Mouse (Mus musculus) heart, postnatal 4 days (tissue): ENCODE results near the gene Zbtb33. TPM values are rescaled to one million over a fixed set of nuclear protein-coding genes. Genes with fewer than 3 reads are reported as not detected.

ENCODE experiments used
- DNase-seq: peaks from one replicate; pipeline ENCODE4 v3.0.0; 2021
- microRNA-seq, 2 experiments: library from miRNA; unstranded; fragments of <30 nt; microRNA quantifications; one replicate each; pipeline ENCODE4 v1.2.0; 2021 to 2022
- total RNA-seq, 2 experiments: library from RNA; stranded (reverse); gene quantifications; 2 replicates each; pipeline ENCODE4 v1.2.3; 2021

Gene Zbtb33
- total RNA-seq = 10 to 100 TPM; 13.7 to 14.5 TPM

GRCm38 (mm10) chrX:38189552-38190457 lies at the start of gene Zbtb33:
Gene Zbtb33 (plus strand): TSS chrX:38189793.
- peak; percentile 92 for DNase-seq

- DNase-seq = no peak
Observed at GRCm38 (mm10) chrX:38159097-38159496, 30.5 kb upstream of the Zbtb33 start.

DNA sequence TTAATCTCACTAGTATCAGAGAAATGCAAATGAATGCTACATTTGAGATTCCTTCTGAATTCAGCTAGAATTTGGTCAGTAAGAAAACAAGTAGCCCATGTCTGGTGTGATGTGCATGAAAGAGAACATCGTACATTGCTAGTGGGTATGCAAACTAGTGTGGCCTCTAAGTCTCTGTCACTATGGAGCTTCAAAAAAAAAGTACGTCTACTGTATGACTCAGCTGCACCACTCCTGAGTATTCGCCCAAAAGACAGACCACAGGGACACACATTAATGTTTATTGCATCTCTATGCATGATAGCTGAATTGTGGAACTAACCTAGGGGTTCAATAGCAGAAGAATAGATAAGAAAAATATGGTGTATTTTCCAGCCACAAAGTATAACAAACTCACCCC lies 24.3 kb upstream of the Zbtb33 start:
- no peak for DNase-seq

DNA sequence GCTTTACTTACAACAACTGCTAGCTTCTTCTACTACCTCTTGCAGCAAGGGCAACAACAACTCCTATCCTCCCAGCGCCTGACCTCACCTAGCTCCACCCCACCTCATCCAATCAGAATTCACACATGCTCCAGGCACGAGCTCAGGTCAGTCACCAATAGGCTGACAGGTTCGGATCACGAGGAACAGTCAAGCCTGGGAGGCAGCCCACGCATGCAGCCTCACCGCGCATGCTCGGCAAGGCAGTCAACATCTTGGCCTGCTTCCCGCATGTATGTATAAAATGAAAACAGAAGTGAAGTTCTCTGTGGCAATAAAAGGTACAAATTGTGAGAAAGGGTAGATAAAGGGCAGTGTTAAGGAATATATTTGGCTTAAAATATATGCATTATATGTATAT lies 23.5 kb upstream of the Zbtb33 start:
- no peak for DNase-seq

DNA sequence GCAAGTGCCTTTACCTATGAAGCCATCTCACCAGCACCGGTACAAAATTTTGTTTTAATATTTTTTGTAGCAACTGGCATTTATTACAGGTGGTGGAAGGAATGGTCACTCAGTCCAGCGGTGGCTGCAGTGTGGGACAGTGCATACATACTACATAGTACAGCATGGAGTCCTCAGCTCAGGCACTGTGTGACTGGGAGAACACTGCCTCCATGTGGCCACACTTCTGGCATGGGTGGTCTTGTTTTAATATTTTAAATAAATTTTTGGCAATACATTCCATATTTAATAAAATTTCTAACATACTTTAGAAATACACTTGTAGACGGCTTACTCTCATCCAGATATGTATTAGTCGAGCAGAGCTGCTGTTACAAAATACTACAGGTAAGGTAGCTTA lies 23.0 kb upstream of the Zbtb33 start:
- no peak for DNase-seq

- DNase-seq = peak; percentile 53
Observed at GRCm38 (mm10) chrX:38179891-38180310, 9.7 kb upstream of the Zbtb33 start.

- peak; percentile 11 for DNase-seq
Observed at GRCm38 (mm10) chrX:38180656-38181607, 8.7 kb upstream of the Zbtb33 start.

- peak; percentile 68 for DNase-seq
Observed at GRCm38 (mm10) chrX:38181608-38182258, 7.9 kb upstream of the Zbtb33 start.

GRCm38 (mm10) chrX:38185520-38185919 lies 4.1 kb upstream of the Zbtb33 start:
- no peak for DNase-seq

GRCm38 (mm10) chrX:38190458-38190764 lies 818 bp downstream of the Zbtb33 start:
- DNase-seq = no peak

- DNase-seq = no peak
Observed at GRCm38 (mm10) chrX:38201816-38202215, 12.2 kb downstream of the Zbtb33 start.

GRCm38 (mm10) chrX:38207392-38207791 lies 17.8 kb downstream of the Zbtb33 start:
- no peak for DNase-seq

- DNase-seq = no peak
Observed at GRCm38 (mm10) chrX:38216986-38217675, 27.5 kb downstream of the Zbtb33 start.

- no peak for DNase-seq
Observed at GRCm38 (mm10) chrX:38217676-38217991, 28.0 kb downstream of the Zbtb33 start.

DNA sequence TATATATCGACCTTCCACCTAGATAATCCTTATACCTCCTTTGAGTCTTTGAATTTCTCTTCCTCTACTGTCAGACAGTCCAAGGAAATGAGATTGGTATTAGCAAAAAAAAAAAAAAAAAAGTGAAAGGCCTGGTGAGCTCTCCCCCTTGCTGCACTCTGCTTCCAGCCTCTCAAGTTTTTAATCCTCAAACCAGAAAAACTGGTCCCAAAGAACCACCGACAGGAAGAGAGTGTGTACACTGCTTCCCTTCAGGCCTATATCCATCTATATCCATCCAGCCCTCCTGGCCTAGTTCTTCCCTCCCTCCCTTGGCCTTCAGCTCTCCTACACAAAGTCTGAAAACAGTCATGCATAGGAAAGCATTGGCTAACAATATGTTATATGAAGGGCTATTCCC lies 33.2 kb downstream of the Zbtb33 start:
- DNase-seq = no peak

DNA sequence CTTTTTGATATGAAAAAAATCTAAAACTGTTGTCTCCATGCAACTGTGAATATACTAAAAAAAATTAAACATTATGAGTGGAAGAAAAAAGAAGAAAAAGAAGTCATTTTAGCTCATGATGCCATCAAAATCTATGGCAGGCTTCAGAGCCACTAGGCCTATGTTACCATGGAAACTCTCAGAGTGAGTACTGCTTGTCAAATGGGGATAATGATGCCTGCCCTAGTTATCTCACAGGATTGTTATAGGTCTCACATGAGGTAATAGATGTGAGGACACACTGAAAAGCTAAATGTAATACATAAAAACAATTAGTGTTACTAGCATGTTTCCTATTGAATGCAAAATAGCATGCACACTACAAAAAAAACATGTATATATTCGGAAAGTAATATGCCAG lies 40.3 kb downstream of the Zbtb33 start:
- DNase-seq = no peak

DNA sequence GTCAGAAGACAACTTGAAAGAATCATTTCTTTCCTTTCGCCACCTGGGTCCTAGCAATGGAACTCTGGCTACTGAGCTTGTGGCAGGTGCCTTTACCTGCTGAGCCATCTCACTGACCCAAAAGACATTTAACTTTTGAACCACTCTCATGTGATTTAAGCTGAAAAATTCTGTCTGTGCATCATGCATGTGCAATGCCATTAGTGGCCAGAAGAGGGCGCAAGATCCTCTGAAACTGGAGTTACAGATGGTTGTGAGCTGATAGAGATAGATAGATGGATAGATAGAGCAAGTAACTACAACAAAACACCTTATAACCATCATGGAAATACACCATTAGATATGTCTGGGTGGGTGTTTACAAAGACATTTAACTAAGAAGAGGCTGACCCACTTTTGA lies 48.1 kb downstream of the Zbtb33 start:
- DNase-seq = peak; percentile 44

Small RNA genes within 50 kb of the gene (microRNA-seq; reads per million reads assigned to microRNA genes)
- 0 reads per million in 2 experiments for gene Mir3110

Other genes with a start within 250 kb of the Zbtb33 start
- not detected for gene Btg1-ps1, start 171.0 kb upstream of the Zbtb33 start, total RNA-seq
- not detected for gene Btg1-ps2, start 146.7 kb upstream of the Zbtb33 start, total RNA-seq
- not detected for gene Rhox10, start 123.3 kb upstream of the Zbtb33 start, total RNA-seq
- gene Rhox11, start 104.7 kb upstream of the Zbtb33 start, total RNA-seq = not detected
- not detected for gene Rhox12, start 78.9 kb upstream of the Zbtb33 start, total RNA-seq
- not detected for gene Rhox13, start 68.6 kb upstream of the Zbtb33 start, total RNA-seq
- 10 to 100 TPM; 29.4 to 60.9 TPM for gene Tmem255a, start 62.6 kb downstream of the Zbtb33 start, total RNA-seq
- gene Atp1b4, start 126.4 kb downstream of the Zbtb33 start, total RNA-seq = 1 to 10 TPM in 1 of 2 experiments, under 1 TPM in 1; 0.19 to 1.9 TPM